Mouse (Mus musculus) liver, adult 2 months (tissue): ENCODE results near the gene Tma7. TPM values are rescaled to one million over a fixed set of nuclear protein-coding genes. Genes with fewer than 3 reads are reported as not detected.

Experiments used
- DNase-seq: peaks from one replicate; pipeline ENCODE4 v3.0.0-alpha.2; 2011; ENCODE audit warnings: low read depth, low spot score; ENCODE audit errors: extremely low read depth
- H3K27ac ChIP-seq: fragments of 200-500 bp; replicated peaks from 2 replicates; pipeline ENCODE4 v1.5.1; 2012; ENCODE audit warnings: low read depth, mild to moderate bottlenecking, control low read depth, inconsistent platforms, low read length; ENCODE audit not compliant: insufficient read depth
- H3K27me3 ChIP-seq: fragments of 200-500 bp; 2 replicates; pipeline ENCODE4 v1.6.1; 2012; ENCODE audit warnings: mild to moderate bottlenecking, moderate library complexity, low read length, inconsistent platforms; ENCODE audit not compliant: control insufficient read depth, insufficient read depth
- H3K36me3 ChIP-seq: fragments of 200-500 bp; 2 replicates; pipeline ENCODE4 v1.6.1; 2012; ENCODE audit warnings: low read length, inconsistent platforms; ENCODE audit not compliant: control insufficient read depth, insufficient read depth
- H3K4me1 ChIP-seq: fragments of 200-500 bp; 2 replicates; pipeline ENCODE4 v1.6.1; 2011; ENCODE audit warnings: low read length; ENCODE audit not compliant: control insufficient read depth, insufficient read depth
- H3K4me3 ChIP-seq: fragments of 200-500 bp; 2 replicates; pipeline ENCODE4 v1.5.1; 2011; ENCODE audit warnings: low read depth, mild to moderate bottlenecking, control low read depth, low read length, moderate library complexity; ENCODE audit not compliant: insufficient read depth
- H3K79me2 ChIP-seq: fragments of 200-500 bp; 2 replicates; pipeline ENCODE4 v1.6.1; 2012; ENCODE audit warnings: inconsistent platforms, mild to moderate bottlenecking, low read length, moderate library complexity; ENCODE audit not compliant: control insufficient read depth, insufficient read depth
- H3K9ac ChIP-seq: fragments of 200-500 bp; 2 replicates; pipeline ENCODE4 v1.6.1; 2012; ENCODE audit warnings: low read depth, mild to moderate bottlenecking, control low read depth, inconsistent platforms, low read length
- CTCF ChIP-seq: fragments of 200-500 bp; IDR thresholded peaks from 2 replicates; pipeline ENCODE4 v1.5.1; 2011; ENCODE audit warnings: low read depth, low read length, control low read depth
- POLR2A ChIP-seq: fragments of 200-500 bp; IDR thresholded peaks from 2 replicates; pipeline ENCODE4 v1.6.1; 2011; ENCODE audit warnings: low read length, control low read depth; ENCODE audit not compliant: insufficient read depth; ENCODE audit errors: extremely low read depth
- WGBS: fragments of 180-500 bp; shearing (Covaris S2); methylation state at CpG from one replicate; pipeline ENCODE4 v1.1.7; 2018; 5-methylcytosine and 5-hydroxymethylcytosine counted together
- polyA plus RNA-seq: library from polyadenylated mRNA; depleted of rRNA; stranded (reverse); fragments of >200 nt; gene quantifications from 2 replicates; pipeline ENCODE4 v1.2.3, GENCODE M21; 2012; rRNA removed
- total RNA-seq: library from RNA; depleted of rRNA; stranded (reverse); fragments of >200 nt; gene quantifications from 2 replicates; pipeline ENCODE4 v1.2.3, GENCODE M21; 2014; rRNA removed

Gene Tma7
- 53.4 and 54.7 TPM in 2 replicates for total RNA-seq
- 23.3 and 24.4 TPM in 2 replicates for polyA plus RNA-seq

DNA sequence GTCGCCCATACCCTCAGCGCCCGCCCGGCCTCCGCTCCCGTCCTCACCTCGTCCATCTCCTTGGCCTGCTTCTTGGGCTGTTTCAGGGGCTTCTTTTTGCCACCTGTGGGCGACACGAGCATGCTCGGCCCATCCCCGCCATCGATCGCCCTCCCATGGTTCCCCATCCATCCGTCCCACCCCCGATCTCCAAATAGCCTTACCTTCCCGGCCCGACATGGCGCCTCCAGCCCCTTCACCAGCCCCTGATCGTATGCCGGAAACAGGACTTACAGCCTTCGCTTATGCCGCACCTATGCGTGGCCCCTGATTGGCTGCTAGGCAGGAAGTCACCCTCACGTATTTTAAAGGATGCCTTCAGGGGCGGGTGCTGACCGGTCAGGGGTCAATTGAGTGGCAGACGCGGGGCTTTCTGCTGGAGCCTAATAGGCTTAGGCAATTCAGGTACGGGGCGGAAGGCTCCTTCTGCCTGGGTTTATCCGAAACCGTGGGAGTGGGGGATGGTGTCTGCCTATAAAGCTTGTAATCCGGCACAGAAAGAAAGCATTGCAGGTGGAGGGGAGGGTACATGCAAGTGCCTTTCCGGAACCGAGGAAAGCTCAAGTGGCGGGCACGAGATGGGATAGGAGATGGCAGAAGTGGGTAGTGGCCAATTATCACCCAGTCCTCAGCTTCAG is at the start of gene Tma7, which contains the start of gene Ccdc51:
Gene Tma7 (minus strand): TSS at position 464 of the 677 bp plus-strand sequence.
Gene Ccdc51 (plus strand): TSS at position 370 of the 677 bp plus-strand sequence.
- peak within 1 kb of the TSS; percentile 72 for H3K9ac ChIP-seq
- TF ChIP-seq CTCF (no peak), POLR2A (peak; percentile 66)
- H3K4me1 ChIP-seq = peaks cover 6% of the 10 kb centered on the region
- H3K4me3 ChIP-seq = peak within 1 kb of the TSS; percentile 81
- DNase-seq = peak; percentile 82
- H3K27ac ChIP-seq = peak within 1 kb of the TSS; percentile 72
- no peaks in the 10 kb centered on the region for H3K27me3 ChIP-seq
- under 1% methylated on average over 37 of the region's 37 CpGs for WGBS
- H3K79me2 ChIP-seq = peaks cover 6% of the 10 kb centered on the region; the same call in 1 of the 2 replicates
- peaks cover 7% of the 10 kb centered on the region for H3K36me3 ChIP-seq

DNA sequence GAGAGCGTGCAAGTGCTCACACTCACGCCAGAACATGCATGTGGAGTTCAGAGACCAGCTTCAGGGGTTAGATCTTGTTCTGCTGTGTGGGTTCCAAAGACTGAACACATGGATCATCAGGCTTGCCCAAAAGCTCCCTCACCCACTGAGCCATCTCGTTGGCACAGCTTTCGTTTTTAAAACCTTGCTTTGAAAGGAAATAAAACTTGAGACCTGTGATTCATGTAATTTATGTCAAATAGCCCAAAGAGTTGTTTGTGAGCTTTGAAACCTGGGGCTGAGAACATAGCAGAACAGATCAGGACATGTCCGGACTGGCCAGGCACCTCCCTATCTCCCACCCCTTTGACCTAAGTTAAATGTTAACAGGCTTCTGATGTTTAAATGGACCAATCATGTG is 47.7 kb upstream of the Tma7 start:
- Histone ChIP-seq H3K27me3 (no peaks in the 10 kb centered on the region), H3K79me2 (no peaks in the 10 kb centered on the region), H3K4me1 (peaks cover 1% of the 10 kb centered on the region; the same call in 1 of the 2 replicates), H3K9ac (no peak overlapping the region), H3K4me3 (no peak overlapping the region), H3K36me3 (no peaks in the 10 kb centered on the region), H3K27ac (no peak overlapping the region)
- no peak for TF ChIP-seq CTCF
- TF ChIP-seq POLR2A = no peak
- WGBS = 83% methylated on average over 5 of the region's 5 CpGs
- no peak for DNase-seq

- no peak overlapping the region for H3K27ac ChIP-seq
- no peak for DNase-seq
- TF ChIP-seq CTCF = no peak; the same call in 1 of the 2 replicates
- no peak for TF ChIP-seq POLR2A
- peaks cover 1% of the 10 kb centered on the region; the same call in 1 of the 2 replicates for H3K4me1 ChIP-seq
- no peaks in the 10 kb centered on the region for H3K79me2 ChIP-seq
- no peak overlapping the region for H3K4me3 ChIP-seq
- whole genome bisulfite sequencing = 58% methylated on average over 3 of the region's 3 CpGs
- H3K9ac ChIP-seq = no peak overlapping the region
- H3K27me3 ChIP-seq = no peaks in the 10 kb centered on the region
- no peaks in the 10 kb centered on the region for H3K36me3 ChIP-seq
Observed at GRCm38 (mm10) chr9:109128211-109128610, 45.8 kb upstream of the Tma7 start.

DNA sequence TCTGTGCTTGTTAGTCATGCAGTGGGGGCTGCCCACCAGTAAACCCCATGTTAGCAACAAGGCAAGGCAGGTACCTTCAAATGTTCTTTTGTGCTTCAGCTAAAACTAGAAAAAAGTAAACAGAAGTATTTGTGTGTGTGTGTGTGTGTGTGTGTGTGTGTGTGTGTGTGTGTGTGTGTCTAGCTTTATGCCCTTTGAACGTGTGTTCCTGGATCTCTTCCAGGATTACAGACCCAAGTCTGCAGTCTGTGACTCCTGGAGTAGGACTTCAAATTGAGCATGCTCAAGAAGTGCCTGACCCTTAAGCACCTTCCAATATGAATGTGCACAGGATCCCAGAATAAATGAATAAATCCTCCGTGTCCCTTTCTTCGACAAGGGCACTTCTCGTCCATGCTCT is 44.7 kb upstream of the Tma7 start:
- no peaks in the 10 kb centered on the region for H3K27me3 ChIP-seq
- H3K4me3 ChIP-seq = no peak overlapping the region
- no peak overlapping the region for H3K9ac ChIP-seq
- peaks cover 1% of the 10 kb centered on the region; the same call in 1 of the 2 replicates for H3K4me1 ChIP-seq
- WGBS = 66% methylated on average over 4 of the region's 4 CpGs
- no peak for TF ChIP-seq CTCF
- TF ChIP-seq POLR2A = no peak
- no peak overlapping the region for H3K27ac ChIP-seq
- peak; percentile 65 for DNase-seq
- H3K36me3 ChIP-seq = no peaks in the 10 kb centered on the region
- no peaks in the 10 kb centered on the region for H3K79me2 ChIP-seq

DNA sequence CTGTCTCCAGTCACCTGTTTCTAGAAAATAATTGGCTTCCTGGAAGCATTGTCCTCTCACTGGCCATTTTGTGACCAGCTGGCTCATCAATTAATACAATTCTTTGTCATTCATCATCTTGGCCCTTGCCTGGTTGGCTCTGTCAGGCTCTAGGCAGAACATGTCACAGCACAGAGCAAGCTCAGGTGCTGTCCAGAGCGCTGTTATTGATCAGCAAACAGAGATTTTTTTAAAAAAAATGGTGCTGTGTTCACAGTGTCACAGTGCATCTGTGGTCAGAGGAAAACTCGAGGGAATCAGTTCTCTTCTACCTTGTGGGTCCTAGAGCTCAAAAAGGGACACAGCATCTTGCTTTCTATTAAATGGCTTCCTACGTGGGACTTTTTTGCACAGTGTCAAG is 43.1 kb upstream of the Tma7 start:
- 20% methylated on average over 3 of the region's 3 CpGs for WGBS
- H3K27ac ChIP-seq = no peak overlapping the region
- H3K9ac ChIP-seq = no peak overlapping the region
- H3K27me3 ChIP-seq = no peaks in the 10 kb centered on the region
- H3K4me1 ChIP-seq = peaks cover 1% of the 10 kb centered on the region; the same call in 1 of the 2 replicates
- H3K36me3 ChIP-seq = no peaks in the 10 kb centered on the region
- DNase-seq = peak; percentile 63
- no peak for TF ChIP-seq POLR2A
- TF ChIP-seq CTCF = no peak
- no peak overlapping the region for H3K4me3 ChIP-seq
- H3K79me2 ChIP-seq = no peaks in the 10 kb centered on the region

DNA sequence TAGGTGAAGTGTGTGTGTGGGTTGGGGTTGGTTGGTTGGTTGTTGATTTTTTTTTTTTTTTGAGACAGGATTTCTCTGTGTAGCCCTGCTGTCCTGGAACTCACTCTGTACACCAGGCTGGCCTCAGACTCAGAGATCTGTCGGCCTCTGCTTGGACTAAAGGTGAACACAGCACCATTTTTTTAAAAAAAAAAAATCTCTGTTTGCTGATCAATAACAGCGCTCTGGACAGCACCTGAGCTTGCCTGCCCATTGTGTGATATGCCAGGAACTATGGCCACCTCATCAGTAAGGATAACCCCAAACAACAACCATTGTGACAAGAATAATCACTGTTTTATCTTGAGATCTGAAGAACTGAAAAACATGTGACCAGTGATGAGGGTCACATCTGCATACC is 42.7 kb upstream of the Tma7 start:
- peaks cover 1% of the 10 kb centered on the region; the same call in 1 of the 2 replicates for H3K4me1 ChIP-seq
- H3K27me3 ChIP-seq = no peaks in the 10 kb centered on the region
- no peak for TF ChIP-seq POLR2A
- TF ChIP-seq CTCF = no peak
- 9% methylated on average over 2 of the region's 2 CpGs for WGBS
- H3K36me3 ChIP-seq = no peaks in the 10 kb centered on the region
- H3K79me2 ChIP-seq = no peaks in the 10 kb centered on the region
- no peak overlapping the region for H3K4me3 ChIP-seq
- no peak overlapping the region for H3K27ac ChIP-seq
- no peak overlapping the region for H3K9ac ChIP-seq
- peak; percentile 60 for DNase-seq
